Mouse (Mus musculus) adrenal gland, postnatal 25 days (tissue): Measurements from ENCODE around the gene Tuba4a. TPM values are rescaled to one million over a fixed set of nuclear protein-coding genes. Genes with fewer than 3 reads are reported as not detected.

Experiments
- DNase-seq: peaks from one replicate; pipeline ENCODE4 v3.0.0; 2021; ENCODE audit warnings: mixed read lengths
- total RNA-seq: library from RNA; stranded (reverse); gene quantifications from 2 replicates; pipeline ENCODE4 v1.2.3, GENCODE M21; 2021

Gene Tuba4a
- total RNA-seq, 1 experiment from 2014 or later, result 16.3 TPM

DNA sequence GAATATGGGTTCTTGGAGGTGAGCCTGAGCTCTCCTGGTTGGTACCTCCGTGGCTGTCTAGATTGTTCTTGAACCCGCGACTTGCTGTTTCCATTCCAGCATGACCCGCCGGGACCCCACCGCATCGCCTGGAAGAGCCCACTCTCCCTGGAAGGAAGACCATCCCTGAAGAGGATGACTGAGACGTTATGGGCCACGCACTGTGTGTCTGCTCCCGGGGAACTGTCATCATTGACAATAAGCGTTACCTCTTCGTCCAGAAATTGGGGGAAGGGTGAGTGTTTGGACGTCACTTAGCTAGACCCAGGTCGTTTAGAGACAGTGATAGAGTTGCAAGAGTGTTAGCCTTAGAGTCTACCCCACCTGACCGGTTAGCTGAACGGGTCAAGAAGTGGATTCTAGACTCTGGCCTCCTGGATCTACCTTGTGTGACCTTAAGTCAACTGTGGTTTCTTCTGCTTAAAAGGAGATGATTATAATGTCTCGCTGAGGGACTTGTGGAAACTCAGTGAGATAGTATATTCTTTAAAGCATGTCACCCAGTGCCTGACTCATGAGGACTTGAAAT lies 8.4 kb downstream of the Tuba4a start:
- DNase-seq, result no peak

DNA sequence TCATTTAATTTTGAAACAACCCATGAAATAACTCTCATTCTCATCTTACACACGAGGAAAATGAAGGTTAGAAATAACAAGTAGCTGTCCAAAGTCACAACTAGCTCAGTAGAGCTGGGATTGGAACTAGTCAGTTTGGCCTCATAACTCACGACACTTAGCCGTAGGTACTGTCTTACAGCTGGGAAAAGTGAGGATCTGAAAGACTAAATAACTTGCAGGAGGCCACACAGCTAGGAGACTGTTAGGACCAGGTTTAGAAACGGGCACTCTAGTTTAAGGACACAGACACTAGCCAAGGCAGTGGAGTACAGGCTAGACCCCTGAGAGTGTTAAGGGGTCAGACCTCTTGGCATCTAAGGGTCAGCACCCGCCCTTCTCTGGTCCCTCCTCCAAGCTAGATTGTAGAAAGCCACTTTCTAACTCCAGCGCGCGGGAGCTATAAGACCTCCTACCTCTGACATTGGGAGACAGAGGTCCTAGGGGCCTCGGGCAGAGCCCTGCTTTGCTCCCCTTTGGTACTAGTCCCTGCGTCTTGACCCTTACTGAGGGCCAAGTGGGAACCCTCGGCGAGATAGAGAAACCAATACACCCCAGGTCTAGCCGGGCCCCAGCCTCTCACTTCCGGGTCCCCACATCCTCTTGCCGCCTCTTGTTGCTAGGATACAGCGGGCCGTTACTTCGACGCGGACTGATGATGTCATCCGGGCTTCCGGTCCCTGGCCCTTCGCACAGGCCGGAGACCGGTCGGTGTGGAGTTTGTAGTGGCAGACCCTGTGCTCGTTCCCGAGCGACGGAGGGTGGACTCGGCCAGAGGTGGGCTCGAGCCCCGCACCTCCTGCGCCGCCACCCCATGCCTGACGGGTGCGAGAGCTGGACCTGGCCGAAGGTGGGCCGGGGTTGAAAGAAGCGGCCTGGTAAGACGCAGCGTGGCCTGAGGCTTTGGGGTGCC lies 9.3 kb downstream of the Tuba4a start, which contains the start of the genes Glb1l and Stk16:
Glb1l (minus strand) TSS at position 678 of the 952 bp plus-strand sequence.
Stk16 (plus strand) TSS at position 703 of the 952 bp plus-strand sequence.
- DNase-seq, result peak; percentile 95

- peak; percentile 36 for DNase-seq
Measured at GRCm38 (mm10) chr1:75208967-75209678, 10.5 kb downstream of the Tuba4a start.

- DNase-seq, result no peak
Measured at GRCm38 (mm10) chr1:75201236-75201635, 18.4 kb downstream of the Tuba4a start.

GRCm38 (mm10) chr1:75192452-75192851 lies 27.2 kb downstream of the Tuba4a start:
- peak; percentile 59 for DNase-seq

DNA sequence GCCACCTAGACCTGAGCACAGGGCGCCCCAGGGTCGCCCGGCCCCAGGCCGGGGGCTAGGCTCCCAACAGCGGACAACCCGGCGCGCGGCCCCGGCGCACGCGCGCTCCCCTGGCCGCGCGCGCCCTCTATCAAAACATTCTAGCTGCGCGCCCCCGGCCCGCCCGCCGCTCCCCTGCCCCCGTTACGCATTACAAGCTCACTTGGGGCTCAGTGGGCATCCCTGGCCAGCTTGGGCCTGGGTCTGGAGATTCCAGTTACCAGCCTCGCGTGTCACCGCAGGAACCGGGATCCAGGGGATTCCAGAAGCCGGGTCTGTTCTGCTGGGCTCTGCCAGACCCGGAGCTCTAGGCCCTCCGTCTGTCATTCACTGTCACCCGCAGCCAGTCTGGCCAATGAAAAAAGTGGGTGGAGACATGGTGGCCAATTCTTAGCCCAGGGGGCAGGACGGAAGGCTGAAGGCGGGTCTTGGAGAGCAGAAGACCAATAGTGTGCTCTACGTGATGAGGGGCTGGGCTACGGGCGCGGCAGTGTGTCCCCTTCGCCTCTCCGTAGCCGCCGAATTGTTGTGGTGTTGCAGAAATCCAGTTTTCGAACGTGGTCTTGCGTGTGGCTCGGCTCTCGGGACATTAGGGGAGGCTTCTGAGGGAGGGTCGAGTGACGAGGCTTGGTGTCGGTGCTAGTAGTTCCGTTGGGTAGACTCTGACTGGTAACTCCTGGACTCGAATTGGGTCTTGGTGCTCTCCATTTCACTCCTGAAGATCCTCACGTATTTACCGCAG lies 27.9 kb downstream of the Tuba4a start, which contains the start of the genes Ankzf1 and Atg9a:
Ankzf1 (plus strand) TSS at position 530 of the 781 bp plus-strand sequence.
Atg9a (minus strand) TSS at position 575 of the 781 bp plus-strand sequence.
- peak; percentile 89 for DNase-seq

DNA sequence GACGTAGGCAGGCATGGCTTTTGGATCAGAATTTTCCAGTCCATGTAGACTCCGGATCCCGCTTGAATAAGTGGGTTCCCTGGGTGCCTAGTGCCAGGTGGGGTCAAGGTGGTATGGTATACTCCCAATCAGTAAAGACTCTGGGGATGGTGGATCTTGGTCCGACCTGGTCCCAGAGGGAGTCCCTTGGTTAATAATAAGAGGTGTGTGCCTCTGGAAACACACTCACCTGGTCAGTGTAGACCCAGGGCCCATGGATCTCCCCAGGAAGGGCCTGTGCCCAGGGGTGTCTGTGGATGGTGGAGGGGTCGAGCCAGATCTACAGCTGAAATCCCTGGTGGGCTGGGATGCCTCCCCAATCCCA lies 28.4 kb downstream of the Tuba4a start:
- no peak for DNase-seq

DNA sequence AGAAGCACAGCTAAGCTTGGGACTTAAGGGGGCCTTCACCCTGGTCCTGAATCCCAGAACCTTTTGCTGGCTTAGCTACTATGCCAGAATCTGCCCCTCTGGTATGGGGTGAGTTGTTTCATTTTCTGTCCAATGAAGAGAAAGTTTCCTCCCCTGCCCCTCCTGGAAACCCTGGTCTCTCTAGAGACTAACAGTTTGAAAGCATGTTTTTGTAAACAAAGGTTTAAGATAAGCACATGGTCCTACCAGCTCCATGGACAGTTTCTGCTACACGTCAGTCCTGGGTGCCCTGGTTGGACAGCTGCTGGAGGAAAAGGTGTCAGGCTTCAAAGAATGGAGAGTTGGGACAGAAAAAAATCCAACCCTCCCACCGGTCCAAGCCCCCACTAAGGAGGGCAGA lies 29.1 kb downstream of the Tuba4a start:
- no peak for DNase-seq

GRCm38 (mm10) chr1:75187914-75188483 lies 31.7 kb downstream of the Tuba4a start:
- DNase-seq, result no peak

GRCm38 (mm10) chr1:75187126-75187525 lies 32.5 kb downstream of the Tuba4a start:
- no peak for DNase-seq

DNA sequence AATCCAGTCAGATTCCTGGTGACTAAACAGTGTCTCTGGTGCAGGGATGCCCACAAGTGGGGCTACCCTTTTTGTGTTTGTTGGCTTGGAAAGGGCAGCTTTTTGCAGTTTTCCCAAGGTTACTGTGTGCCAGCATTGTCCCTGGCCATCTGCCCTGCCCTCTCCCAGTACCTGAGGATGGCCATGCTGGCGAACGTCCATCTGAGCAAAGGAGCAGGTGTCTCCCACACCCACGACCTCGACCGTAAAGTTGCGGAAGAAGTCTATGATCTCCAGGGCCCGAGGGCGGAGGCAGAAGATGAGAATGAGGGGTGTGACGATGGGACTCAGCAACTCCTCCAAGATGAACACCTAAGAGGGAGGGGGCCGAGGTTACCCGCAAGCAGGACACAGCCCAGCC lies 34.2 kb downstream of the Tuba4a start:
- no peak for DNase-seq

GRCm38 (mm10) chr1:75182160-75182559 lies 37.5 kb downstream of the Tuba4a start:
- DNase-seq, result no peak

GRCm38 (mm10) chr1:75181377-75181870 lies 38.2 kb downstream of the Tuba4a start:
- DNase-seq, result no peak

GRCm38 (mm10) chr1:75180741-75181140 lies 38.9 kb downstream of the Tuba4a start:
- no peak for DNase-seq

GRCm38 (mm10) chr1:75180105-75180590 lies 39.5 kb downstream of the Tuba4a start, which contains the start of gene Abcb6:
Abcb6 (minus strand) TSS chr1:75180392.
- peak; percentile 85 for DNase-seq

GRCm38 (mm10) chr1:75179334-75180104 lies 40.1 kb downstream of the Tuba4a start:
- DNase-seq, result peak; percentile 49

DNA sequence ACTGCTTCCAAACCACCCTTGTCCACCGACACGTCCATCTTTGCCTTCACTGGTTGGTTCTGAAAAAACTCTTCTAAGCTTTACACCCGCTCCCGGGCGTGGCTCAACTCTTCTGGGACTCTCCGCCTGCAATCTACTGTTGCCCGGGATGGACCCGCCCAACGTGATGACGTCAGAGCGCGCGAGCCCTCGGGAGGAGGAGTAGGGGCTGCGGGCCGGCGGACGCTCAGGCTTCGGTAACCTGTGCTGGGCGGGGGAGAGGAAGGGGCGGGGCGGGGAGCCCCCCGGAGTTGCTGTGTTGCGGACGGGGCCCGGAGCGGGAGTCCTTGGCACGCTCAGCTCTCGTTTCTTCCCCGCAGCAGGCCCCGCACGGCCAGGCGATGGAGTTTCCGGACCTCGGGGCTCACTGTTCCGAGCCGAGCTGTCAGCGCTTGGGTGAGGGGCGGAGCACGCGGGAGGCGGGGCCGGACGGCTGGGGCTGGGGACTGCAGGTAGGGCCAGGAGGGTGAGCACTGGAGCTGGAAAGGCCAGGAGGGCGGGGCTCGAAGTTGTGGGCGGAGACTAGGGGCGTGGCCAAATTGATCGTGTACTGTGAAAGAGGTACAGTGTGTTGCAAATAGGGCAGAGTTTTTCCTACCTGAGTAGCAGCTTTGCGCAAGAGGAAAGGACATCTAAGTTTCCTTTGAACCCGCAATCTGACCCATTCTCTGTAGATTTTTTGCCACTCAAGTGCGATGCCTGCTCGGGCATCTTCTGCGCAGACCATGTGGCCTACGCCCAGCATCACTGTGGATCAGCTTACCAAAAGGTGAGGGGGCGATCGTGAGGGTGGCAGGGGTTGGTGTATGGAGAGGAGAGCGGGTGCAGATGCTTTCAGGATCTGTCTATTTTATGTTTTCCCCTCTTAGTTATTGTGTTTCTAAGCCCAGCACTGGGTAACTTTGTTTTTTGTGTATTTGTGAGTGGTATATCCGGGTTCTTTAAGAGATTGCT lies 50.9 kb downstream of the Tuba4a start, which contains the start of gene Zfand2b:
Zfand2b (plus strand) TSS at position 175 of the 993 bp plus-strand sequence.
- peak; percentile 99 for DNase-seq

- DNase-seq, result no peak
Measured at GRCm38 (mm10) chr1:75168093-75168471, 51.6 kb downstream of the Tuba4a start.
